Mouse (Mus musculus): ENCODE data around the gene Nanos1. TPM values are rescaled to one million over a fixed set of nuclear protein-coding genes. Genes with fewer than 3 reads are reported as not detected.

Gene Nanos1
- polyA plus RNA-seq (2017; shearing (Covaris generic)), result 1 to 10 TPM in 1 of 2 experiments, under 1 TPM in 1; 0.94 to 1.4 TPM

- peak; percentile 89 for ATAC-seq
These were observed at the start of gene Nanos1 for GRCm38 (mm10) chr19:60755438-60756191. Gene Nanos1 (plus strand): TSS chr19:60755987.

GRCm38 (mm10) chr19:60709193-60709900 lies 46.4 kb upstream of the Nanos1 start:
- ATAC-seq, result no peak

DNA sequence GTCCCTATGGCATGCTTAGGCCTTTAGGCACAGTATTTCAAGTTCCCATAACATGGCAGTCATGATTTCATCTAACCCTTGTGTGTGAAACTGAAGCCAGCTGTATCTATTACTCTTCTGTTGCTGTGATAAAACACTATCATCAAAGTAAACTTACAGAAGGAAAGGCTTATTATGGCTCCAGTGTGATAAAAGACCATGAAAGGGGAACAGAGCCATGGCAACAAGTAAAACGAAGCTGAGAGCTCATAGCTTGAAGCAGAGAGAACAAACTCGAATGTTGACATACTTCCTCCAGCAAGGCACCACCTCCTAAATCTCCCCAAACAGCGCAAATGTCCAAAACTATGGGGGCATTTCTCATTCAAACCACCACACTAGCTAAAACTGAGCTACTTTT lies 45.6 kb upstream of the Nanos1 start:
- no peak for ATAC-seq

DNA sequence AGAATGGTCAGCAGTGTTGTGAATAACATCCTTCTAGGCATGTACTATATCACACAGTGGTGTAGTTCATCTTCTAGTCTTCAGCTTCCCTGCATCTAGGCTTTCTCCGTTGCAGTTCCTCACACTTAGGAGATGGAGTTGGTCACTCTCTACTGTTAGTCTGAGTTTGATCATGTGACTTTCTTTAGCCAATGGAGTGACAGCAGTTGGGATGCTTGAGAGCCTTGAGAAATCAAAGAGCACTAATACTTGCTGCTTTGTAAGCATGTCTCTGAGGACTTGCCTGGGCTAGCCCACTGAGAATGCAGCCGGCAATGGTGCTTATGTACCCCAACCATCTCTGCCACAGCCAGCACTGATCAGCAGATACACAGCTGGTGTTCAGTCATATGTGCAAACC lies 43.2 kb upstream of the Nanos1 start:
- ATAC-seq, result no peak

GRCm38 (mm10) chr19:60716381-60716780 lies 39.4 kb upstream of the Nanos1 start:
- ATAC-seq, result no peak

GRCm38 (mm10) chr19:60730281-60730852 lies 25.4 kb upstream of the Nanos1 start:
- ATAC-seq, result peak; percentile 90

GRCm38 (mm10) chr19:60731299-60731698 lies 24.5 kb upstream of the Nanos1 start:
- ATAC-seq, result no peak

DNA sequence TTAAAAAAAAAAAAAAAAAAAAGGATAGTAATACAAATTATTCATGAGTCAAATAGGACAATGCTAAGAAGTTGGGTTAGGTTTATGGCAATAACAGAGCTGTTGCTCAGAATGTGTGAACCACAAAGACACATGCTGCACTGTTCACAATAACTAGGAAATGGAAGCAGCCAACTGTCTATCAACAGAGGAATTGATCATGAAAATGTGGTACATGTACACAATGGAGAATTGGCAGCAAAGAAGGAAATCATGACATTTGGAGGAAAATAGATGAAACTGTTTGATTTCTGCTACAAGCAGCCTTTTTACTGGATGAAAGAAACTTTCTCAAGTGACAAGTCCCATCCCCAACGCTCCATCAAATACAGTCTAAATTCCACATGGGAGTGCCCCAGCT lies 23.8 kb upstream of the Nanos1 start:
- no peak for ATAC-seq

DNA sequence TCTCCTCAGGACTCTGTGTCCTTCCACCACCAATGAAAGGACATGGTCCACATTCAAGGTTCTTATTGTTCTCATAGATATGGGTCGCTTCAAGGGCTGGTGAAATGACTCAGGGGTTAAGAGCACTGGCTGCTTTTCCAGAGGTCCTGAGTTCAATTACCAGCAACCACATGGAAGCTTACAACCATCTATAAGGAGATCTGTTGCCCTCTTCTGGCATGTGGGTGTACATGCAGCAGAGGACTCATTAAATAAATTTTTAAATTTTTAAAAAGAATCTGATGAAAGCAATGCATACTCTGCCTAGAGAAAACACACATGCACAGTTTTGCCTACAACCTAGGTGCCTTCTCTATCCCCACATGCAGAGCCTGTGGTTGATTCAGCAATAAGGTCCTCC lies 15.2 kb upstream of the Nanos1 start:
- no peak for ATAC-seq

GRCm38 (mm10) chr19:60743767-60744547 lies 11.8 kb upstream of the Nanos1 start:
- ATAC-seq, result no peak

- ATAC-seq, result no peak
These were observed 8.0 kb upstream of the Nanos1 start for GRCm38 (mm10) chr19:60747801-60748200.

DNA sequence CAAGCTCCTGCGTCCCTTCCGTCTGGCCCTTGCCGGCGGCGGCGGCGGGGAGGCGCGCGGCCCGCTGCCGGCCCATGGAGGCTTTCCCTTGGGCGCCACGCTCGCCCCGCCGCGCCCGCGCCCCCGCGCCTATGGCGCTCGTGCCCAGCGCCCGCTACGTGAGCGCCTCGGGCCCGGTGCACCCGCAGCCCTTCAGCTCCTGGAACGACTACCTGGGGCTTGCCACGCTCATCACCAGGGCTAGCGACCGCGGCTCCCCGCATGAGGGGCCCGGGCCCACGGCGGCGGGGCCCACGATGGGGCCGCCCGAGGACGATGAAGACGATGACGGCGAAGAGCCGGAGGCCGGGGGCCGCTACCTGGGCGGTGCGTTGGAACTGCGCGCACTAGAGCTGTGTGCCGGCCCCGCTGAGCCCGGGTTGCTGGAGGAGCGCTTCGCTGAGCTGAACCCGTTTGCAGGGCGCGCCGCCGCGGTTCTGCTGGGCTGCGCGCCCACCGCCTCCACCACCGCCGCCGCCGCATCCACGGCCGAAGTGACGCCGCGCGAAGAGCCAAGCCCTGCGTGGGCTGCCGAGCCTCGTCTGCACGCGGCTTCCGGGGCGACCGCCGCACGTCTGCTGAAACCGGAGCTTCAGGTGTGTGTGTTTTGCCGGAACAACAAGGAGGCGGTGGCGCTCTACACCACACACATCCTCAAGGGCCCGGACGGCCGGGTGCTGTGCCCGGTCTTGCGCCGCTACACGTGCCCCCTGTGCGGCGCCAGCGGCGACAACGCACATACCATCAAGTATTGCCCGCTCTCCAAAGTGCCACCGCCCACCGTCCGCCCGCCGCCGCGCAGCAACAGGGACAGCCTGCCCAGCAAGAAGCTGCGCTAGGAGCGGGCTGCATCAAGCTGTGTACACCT lies 658 bp downstream of the Nanos1 start:
- ATAC-seq, result peak; percentile 47

GRCm38 (mm10) chr19:60757099-60757785 lies 1.5 kb downstream of the Nanos1 start:
- ATAC-seq, result no peak

DNA sequence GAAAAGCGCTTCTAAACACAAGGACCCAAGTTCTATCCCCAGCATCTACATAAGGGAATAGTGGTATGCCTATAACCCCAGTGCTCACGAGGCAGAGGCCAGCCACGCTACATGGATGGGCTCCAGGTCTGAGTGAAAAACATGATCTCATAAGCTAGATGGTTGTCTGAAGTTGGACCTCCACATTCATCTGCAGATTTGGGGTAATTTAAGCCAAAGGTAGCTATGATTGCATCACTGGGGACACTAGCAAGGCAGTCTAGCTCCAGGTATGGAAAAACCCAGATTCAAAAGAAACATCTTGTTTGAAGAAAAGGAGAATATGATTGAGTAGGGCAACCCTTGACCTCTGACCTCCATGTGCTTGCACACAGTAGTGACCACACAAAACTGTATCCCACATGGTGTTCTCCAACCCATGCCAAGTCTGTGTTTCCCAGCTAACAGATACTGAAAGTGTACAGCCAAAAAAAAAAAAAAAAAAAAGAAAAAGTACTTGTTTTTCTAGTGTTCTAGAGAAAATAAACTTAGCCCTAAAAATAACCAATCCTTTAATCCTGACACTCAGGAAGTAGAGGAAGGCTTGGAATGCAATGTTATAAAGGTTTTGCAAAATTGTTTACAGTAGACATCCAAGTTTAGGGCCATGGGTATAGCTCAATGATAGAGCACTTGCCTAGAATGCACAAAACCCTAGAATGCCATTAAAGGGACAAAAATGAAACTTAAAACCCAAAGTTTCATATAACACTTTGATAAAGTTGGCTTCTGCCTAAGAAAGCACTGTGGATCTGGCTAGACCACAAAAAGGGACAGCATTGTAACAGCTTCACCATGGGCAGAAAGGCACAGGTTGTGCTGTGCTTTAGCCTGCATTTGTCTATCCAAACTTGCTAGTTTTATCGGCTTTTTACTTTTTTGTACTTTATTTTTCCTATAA lies 3.4 kb downstream of the Nanos1 start:
- ATAC-seq, result no peak

GRCm38 (mm10) chr19:60773366-60773765 lies 17.6 kb downstream of the Nanos1 start:
- no peak for ATAC-seq

DNA sequence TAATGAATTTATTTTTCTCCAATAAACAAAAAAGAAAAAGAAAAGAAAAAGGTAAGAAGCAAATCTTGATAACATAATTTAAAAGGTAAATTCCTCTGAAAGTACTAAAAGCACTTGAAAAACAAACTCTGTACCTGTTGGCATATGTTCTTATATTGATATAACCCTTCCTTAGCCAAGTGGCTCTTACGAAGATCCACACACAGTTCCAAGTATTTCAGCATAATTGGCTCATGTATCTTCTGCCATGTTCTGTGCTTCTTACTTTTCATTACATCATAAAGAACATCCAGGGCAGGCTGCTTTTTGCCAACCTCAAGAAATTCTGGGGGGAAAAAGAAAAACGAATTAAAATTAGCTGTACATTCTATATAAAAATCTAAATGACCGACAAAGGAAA lies 26.2 kb downstream of the Nanos1 start:
- no peak for ATAC-seq

DNA sequence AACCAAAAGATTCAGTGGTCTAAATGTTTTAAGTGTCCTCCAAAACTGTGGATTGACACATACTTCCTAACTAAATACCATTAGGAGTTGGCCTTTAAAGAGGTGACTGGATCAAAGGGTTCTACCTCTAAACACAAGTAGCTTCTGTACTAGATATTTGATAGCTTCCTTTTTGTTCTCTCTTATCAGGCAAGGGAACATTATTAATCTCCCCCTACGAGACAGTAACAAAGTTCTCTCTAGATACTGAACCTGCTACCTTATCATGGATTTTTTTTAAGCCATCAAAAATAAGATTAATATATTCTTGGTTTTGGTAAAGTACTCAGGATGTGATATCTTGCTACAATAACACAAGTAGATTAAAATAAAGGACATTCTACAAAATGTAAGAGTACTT lies 28.9 kb downstream of the Nanos1 start:
- no peak for ATAC-seq

GRCm38 (mm10) chr19:60787465-60788150 lies 31.8 kb downstream of the Nanos1 start:
- no peak for ATAC-seq

GRCm38 (mm10) chr19:60788214-60788960 lies 32.6 kb downstream of the Nanos1 start:
- ATAC-seq, result no peak
